Mouse (Mus musculus): ENCODE measurements at regions not wholly inside any gene's neighbourhood (a gene's known extent, or its start where the extent isn't known, plus 50 kb on each side); places are given as distances from the start of the nearest gene placed in this dataset.

- Histone ChIP-seq H3K36me3 (no peaks in the 10 kb centered on the region), H3K9me3 (no peaks in the 10 kb centered on the region), H3K27me3 (ENCODE audit: insufficient read depth, poor library complexity, severe bottlenecking) (no peaks in the 10 kb centered on the region), H3K4me1 (replicated peaks) (no peaks in the 10 kb centered on the region), H3K27ac (no peak overlapping the region), H3K4me3 (no peak overlapping the region)
- DNase-seq (ENCODE audit: low spot score) = no peak
- 97% methylated on average over 8 of the region's 8 CpGs for WGBS
Observed at GRCm38 (mm10) chr16:93181497-93181896, 355.5 kb upstream of the Runx1 start.

DNA sequence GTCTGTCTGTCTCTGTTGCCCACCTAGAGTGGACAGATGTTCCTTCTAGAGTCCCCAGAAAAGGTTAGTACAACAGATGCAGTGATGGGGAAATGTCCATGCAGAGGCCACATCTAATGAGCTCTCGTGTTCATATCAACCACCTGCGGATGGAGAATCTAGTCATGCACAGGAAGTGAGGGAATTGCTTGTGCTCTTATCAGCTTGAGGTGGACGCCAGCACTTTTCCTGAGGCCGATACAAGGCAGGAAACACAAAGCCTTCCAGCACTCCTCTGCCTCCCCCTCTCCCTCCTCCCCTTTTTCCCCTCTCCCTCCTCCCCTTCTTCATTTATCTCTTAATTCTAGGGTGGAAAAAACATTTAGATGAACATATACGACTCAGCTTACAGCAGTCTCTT is 354.3 kb upstream of the Runx1 start:
- H3K27me3 ChIP-seq (ENCODE audit: insufficient read depth, poor library complexity, severe bottlenecking) = no peaks in the 10 kb centered on the region
- no peak overlapping the region for H3K4me3 ChIP-seq
- H3K4me1 ChIP-seq (replicated peaks) = no peaks in the 10 kb centered on the region
- no peak overlapping the region for H3K27ac ChIP-seq
- no peak for DNase-seq (ENCODE audit: low spot score)
- no peaks in the 10 kb centered on the region for H3K9me3 ChIP-seq
- 83% methylated on average over 5 of the region's 5 CpGs for WGBS
- no peaks in the 10 kb centered on the region for H3K36me3 ChIP-seq

DNA sequence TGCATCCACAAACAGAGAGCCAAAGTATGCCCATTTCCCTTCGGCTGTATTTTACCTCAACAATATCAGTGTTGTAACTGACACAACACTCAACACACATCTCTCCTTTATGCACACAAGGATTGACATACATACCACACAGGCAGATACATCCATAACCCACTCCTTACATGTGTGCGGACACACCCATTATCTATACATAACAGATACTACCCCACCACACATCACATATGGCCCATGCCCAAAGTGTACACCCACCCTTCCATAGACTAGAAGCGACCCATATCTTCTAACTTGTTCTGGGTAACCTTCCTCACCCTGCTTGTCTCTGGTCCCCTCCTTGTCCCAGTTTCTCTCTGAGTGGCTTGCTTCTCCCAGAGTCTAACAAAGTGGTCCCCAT is 340.7 kb upstream of the Runx1 start:
- DNase-seq (ENCODE audit: low spot score) = no peak
- Histone ChIP-seq H3K4me3 (no peak overlapping the region), H3K9me3 (no peaks in the 10 kb centered on the region), H3K27me3 (ENCODE audit: insufficient read depth, poor library complexity, severe bottlenecking) (no peaks in the 10 kb centered on the region), H3K36me3 (no peaks in the 10 kb centered on the region), H3K4me1 (replicated peaks) (no peaks in the 10 kb centered on the region), H3K27ac (no peak overlapping the region)
- WGBS = 96% methylated on average over 3 of the region's 3 CpGs

GRCm38 (mm10) chr16:93158526-93159226 is 332.7 kb upstream of the Runx1 start:
- H3K4me1 ChIP-seq (replicated peaks) = no peaks in the 10 kb centered on the region
- no peak for DNase-seq (ENCODE audit: low spot score)
- WGBS = 86% methylated on average over 8 of the region's 8 CpGs

GRCm38 (mm10) chr16:93153545-93154329 is 327.8 kb upstream of the Runx1 start:
- no peak for DNase-seq (ENCODE audit: low spot score)
- Histone ChIP-seq H3K36me3 (no peaks in the 10 kb centered on the region), H3K4me3 (no peak overlapping the region), H3K27me3 (ENCODE audit: insufficient read depth, poor library complexity, severe bottlenecking) (no peaks in the 10 kb centered on the region), H3K9me3 (no peaks in the 10 kb centered on the region), H3K27ac (no peak overlapping the region), H3K4me1 (replicated peaks) (0 out of 2 replicates have a peak, but pooled peaks cover 7% of the 10 kb centered on the region)
- 87% methylated on average over 14 of the region's 14 CpGs for WGBS

More at GRCm38 (mm10) chr16:93158526-93159226, 332.7 kb upstream of the Runx1 start:
- H3K27me3 ChIP-seq (ENCODE audit: insufficient read depth, poor library complexity, severe bottlenecking) = no peaks in the 10 kb centered on the region
- H3K9me3 ChIP-seq = no peaks in the 10 kb centered on the region
- no peak overlapping the region for H3K27ac ChIP-seq
- H3K4me3 ChIP-seq = no peak overlapping the region
- H3K36me3 ChIP-seq = no peaks in the 10 kb centered on the region

GRCm38 (mm10) chr16:93152765-93153489 is 327.0 kb upstream of the Runx1 start:
- H3K4me1 ChIP-seq (replicated peaks) = 0 out of 2 replicates have a peak, but pooled peaks cover 7% of the 10 kb centered on the region
- no peak for DNase-seq (ENCODE audit: low spot score)

GRCm38 (mm10) chr16:93152057-93152456 is 326.1 kb upstream of the Runx1 start:
- H3K4me3 ChIP-seq = no peak overlapping the region
- no peaks in the 10 kb centered on the region for H3K36me3 ChIP-seq
- 0 out of 2 replicates have a peak, but pooled peaks cover 7% of the 10 kb centered on the region for H3K4me1 ChIP-seq (replicated peaks)
- H3K27ac ChIP-seq = no peak overlapping the region
- no peak for DNase-seq (ENCODE audit: low spot score)
- no peaks in the 10 kb centered on the region for H3K9me3 ChIP-seq
- 94% methylated on average over 1 of the region's 1 CpGs for WGBS
- H3K27me3 ChIP-seq (ENCODE audit: insufficient read depth, poor library complexity, severe bottlenecking) = no peaks in the 10 kb centered on the region

More at GRCm38 (mm10) chr16:93152765-93153489, 327.0 kb upstream of the Runx1 start:
- H3K27me3 ChIP-seq (ENCODE audit: insufficient read depth, poor library complexity, severe bottlenecking) = no peaks in the 10 kb centered on the region
- no peaks in the 10 kb centered on the region for H3K9me3 ChIP-seq
- WGBS = 51% methylated on average over 14 of the region's 14 CpGs
- H3K4me3 ChIP-seq = no peak overlapping the region
- no peaks in the 10 kb centered on the region for H3K36me3 ChIP-seq
- H3K27ac ChIP-seq = no peak overlapping the region

DNA sequence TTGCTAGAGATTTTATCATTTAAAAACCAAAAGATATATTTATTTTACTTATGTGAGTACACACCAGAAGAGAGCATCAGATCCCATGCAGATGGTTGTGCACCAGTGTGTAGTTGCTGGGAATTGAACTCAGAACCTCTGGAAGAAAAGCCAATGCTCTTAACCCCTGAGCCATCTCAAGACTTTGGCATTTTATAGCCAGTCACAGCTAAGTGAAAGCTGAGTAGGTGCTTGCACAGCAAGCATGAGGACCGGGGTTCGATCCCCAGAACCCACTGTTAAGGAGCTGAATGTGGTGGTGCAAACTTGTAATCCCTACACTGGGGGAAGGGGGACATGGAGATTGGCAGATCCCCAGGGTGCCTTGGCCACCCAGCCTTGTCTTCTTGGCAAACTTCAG is 325.7 kb upstream of the Runx1 start:
- H3K4me1 ChIP-seq (replicated peaks) = 0 out of 2 replicates have a peak, but pooled peaks cover 7% of the 10 kb centered on the region
- no peaks in the 10 kb centered on the region for H3K27me3 ChIP-seq (ENCODE audit: insufficient read depth, poor library complexity, severe bottlenecking)
- WGBS = 95% methylated on average over 2 of the region's 2 CpGs
- H3K27ac ChIP-seq = no peak overlapping the region
- no peaks in the 10 kb centered on the region for H3K36me3 ChIP-seq
- no peak for DNase-seq (ENCODE audit: low spot score)
- H3K9me3 ChIP-seq = no peaks in the 10 kb centered on the region
- no peak overlapping the region for H3K4me3 ChIP-seq

- WGBS = 85% methylated on average over 12 of the region's 12 CpGs
- no peaks in the 10 kb centered on the region for H3K27me3 ChIP-seq (ENCODE audit: insufficient read depth, poor library complexity, severe bottlenecking)
- H3K36me3 ChIP-seq = no peaks in the 10 kb centered on the region
- no peak overlapping the region for H3K27ac ChIP-seq
- H3K4me1 ChIP-seq (replicated peaks) = 0 out of 2 replicates have a peak, but pooled peaks cover 7% of the 10 kb centered on the region
- no peak overlapping the region for H3K4me3 ChIP-seq
- DNase-seq (ENCODE audit: low spot score) = no peak
- H3K9me3 ChIP-seq = no peaks in the 10 kb centered on the region
Observed at GRCm38 (mm10) chr16:93150451-93150850, 324.5 kb upstream of the Runx1 start.

GRCm38 (mm10) chr16:93147525-93148222 is 321.7 kb upstream of the Runx1 start:
- WGBS = 82% methylated on average over 5 of the region's 5 CpGs
- Histone ChIP-seq H3K4me3 (no peak overlapping the region), H3K9me3 (no peaks in the 10 kb centered on the region), H3K27me3 (ENCODE audit: insufficient read depth, poor library complexity, severe bottlenecking) (no peaks in the 10 kb centered on the region; the same call in 1 of the 2 replicates), H3K4me1 (replicated peaks) (0 out of 2 replicates have a peak, but pooled peaks cover 3% of the 10 kb centered on the region), H3K27ac (no peak overlapping the region), H3K36me3 (no peaks in the 10 kb centered on the region)
- DNase-seq (ENCODE audit: low spot score) = no peak

GRCm38 (mm10) chr16:93146812-93147211 is 320.9 kb upstream of the Runx1 start:
- H3K27ac ChIP-seq = no peak overlapping the region
- WGBS = 85% methylated on average over 3 of the region's 3 CpGs
- H3K4me1 ChIP-seq (replicated peaks) = 0 out of 2 replicates have a peak, but pooled peaks cover 3% of the 10 kb centered on the region
- H3K36me3 ChIP-seq = no peaks in the 10 kb centered on the region
- H3K27me3 ChIP-seq (ENCODE audit: insufficient read depth, poor library complexity, severe bottlenecking) = peaks cover 2% of the 10 kb centered on the region
- DNase-seq (ENCODE audit: low spot score) = no peak
- H3K9me3 ChIP-seq = no peaks in the 10 kb centered on the region
- no peak overlapping the region for H3K4me3 ChIP-seq

- H3K27me3 ChIP-seq (ENCODE audit: insufficient read depth, poor library complexity, severe bottlenecking) = peaks cover 7% of the 10 kb centered on the region
- no peak overlapping the region for H3K4me3 ChIP-seq
- H3K27ac ChIP-seq = no peak overlapping the region
- WGBS = 74% methylated on average over 3 of the region's 3 CpGs
- DNase-seq (ENCODE audit: low spot score) = no peak
- H3K36me3 ChIP-seq = no peaks in the 10 kb centered on the region
- H3K9me3 ChIP-seq = no peaks in the 10 kb centered on the region
- 0 out of 2 replicates have a peak, but pooled peaks cover 3% of the 10 kb centered on the region for H3K4me1 ChIP-seq (replicated peaks)
Observed at GRCm38 (mm10) chr16:93145617-93146016, 319.7 kb upstream of the Runx1 start.

Measured in hindbrain, embryonic 10.5 days (tissue).